Mouse (Mus musculus) liver, embryonic 14.5 days (tissue): ENCODE measurements around the gene E2f2. TPM values are rescaled to one million over a fixed set of nuclear protein-coding genes. Genes with fewer than 3 reads are reported as not detected.

Experiments
- ATAC-seq: fragments of 200-750 bp; cut with Nextera tagmentation; 2 replicates; pipeline ENCODE4 v1.8.0; 2017; ENCODE audit warnings: moderate number of reproducible peaks, mild to moderate bottlenecking, moderate library complexity; ENCODE audit not compliant: insufficient read depth
- DNase-seq, 3 experiments: peaks; one replicate each; pipeline ENCODE4 v3.0.0-alpha.2; 2012 to 2013; ENCODE audit warnings: low read depth in 3 of 3, low spot score in 3 of 3
- H3K27ac ChIP-seq: fragments of 300-500 bp; sonication (generic); 2 replicates; pipeline ENCODE4 v1.5.1; 2014; ENCODE audit warnings: moderate library complexity, mild to moderate bottlenecking, control low read depth, inconsistent platforms
- H3K27me3 ChIP-seq: fragments of 300-500 bp; sonication (generic); 2 replicates; pipeline ENCODE4 v1.6.1; 2014; ENCODE audit warnings: mild to moderate bottlenecking, low read length, moderate library complexity; ENCODE audit not compliant: control insufficient read depth, insufficient read depth
- H3K36me3 ChIP-seq: fragments of 300-500 bp; sonication (generic); replicated peaks from 2 replicates; pipeline ENCODE4 v1.6.1; 2014; ENCODE audit warnings: low read depth; ENCODE audit not compliant: control insufficient read depth, insufficient read depth
- H3K4me1 ChIP-seq, 2 experiments: fragments of 200-500 bp in 1 of 2; fragments of 300-500 bp in 1 of 2; sonication (generic) in 1 of 2; replicated peaks; 2 replicates each; pipeline ENCODE4 v1.6.1; 2012 to 2014; ENCODE audit warnings: antibody characterized with exemption in 1 of 2, inconsistent platforms in 1 of 2, low read length in 1 of 2; ENCODE audit not compliant: control insufficient read depth in 2 of 2, insufficient read depth in 2 of 2
- H3K4me2 ChIP-seq: fragments of 300-500 bp; sonication (generic); 2 replicates; pipeline ENCODE4 v1.6.1; 2014; ENCODE audit warnings: low read depth, mild to moderate bottlenecking, control low read depth, moderate library complexity
- H3K4me3 ChIP-seq, 2 experiments: fragments of 200-500 bp in 1 of 2; fragments of 300-500 bp in 1 of 2; sonication (generic) in 1 of 2; 2 replicates each; pipeline ENCODE4 v1.5.1; 2012 to 2014; ENCODE audit warnings: low read depth in 2 of 2, low read length in 2 of 2, mild to moderate bottlenecking in 2 of 2, control low read depth in 1 of 2, inconsistent platforms in 1 of 2, moderate library complexity in 1 of 2; ENCODE audit not compliant: insufficient read depth in 1 of 2
- H3K9ac ChIP-seq: fragments of 300-500 bp; sonication (generic); replicated peaks from 2 replicates; pipeline ENCODE4 v1.6.1; 2014; ENCODE audit warnings: mild to moderate bottlenecking, control low read depth, moderate library complexity
- H3K9me3 ChIP-seq: fragments of 300-500 bp; sonication (generic); 2 replicates; pipeline ENCODE4 v1.6.1; 2016; ENCODE audit warnings: low read length, mixed read lengths; ENCODE audit not compliant: control insufficient read depth
- CTCF ChIP-seq: IDR thresholded peaks from 2 replicates; pipeline ENCODE4 v1.5.1; 2016; ENCODE audit warnings: antibody characterized with exemption, low read depth, control low read depth
- EP300 ChIP-seq: IDR thresholded peaks from 2 replicates; pipeline ENCODE4 v1.6.1; 2016; ENCODE audit warnings: antibody characterized with exemption, low read depth
- WGBS: fragments of 180-500 bp; shearing (Covaris S2); extraction: QIAGEN DNeasy Blood & Tissue Kit; methylation state at CpG from one replicate; pipeline ENCODE4 v1.1.7; 2014; ENCODE audit not compliant: insufficient replicate concordance; 5-methylcytosine and 5-hydroxymethylcytosine counted together
- polyA plus RNA-seq, 2 experiments: library from polyadenylated mRNA; depleted of rRNA in 1 of 2; stranded (reverse) in 1 of 2; unstranded in 1 of 2; fragments of >200 nt; fragmentation: Nextera tagmentation in 1 of 2; extraction: Ambion mirVana in 1 of 2; gene quantifications; 2 replicates each; pipeline versions ENCODE4 v1.2.1 to v1.2.3; 2012 to 2014

E2f2 gene
- polyA plus RNA-seq, 2 experiments, result 40.5 to 50.3 TPM

DNA sequence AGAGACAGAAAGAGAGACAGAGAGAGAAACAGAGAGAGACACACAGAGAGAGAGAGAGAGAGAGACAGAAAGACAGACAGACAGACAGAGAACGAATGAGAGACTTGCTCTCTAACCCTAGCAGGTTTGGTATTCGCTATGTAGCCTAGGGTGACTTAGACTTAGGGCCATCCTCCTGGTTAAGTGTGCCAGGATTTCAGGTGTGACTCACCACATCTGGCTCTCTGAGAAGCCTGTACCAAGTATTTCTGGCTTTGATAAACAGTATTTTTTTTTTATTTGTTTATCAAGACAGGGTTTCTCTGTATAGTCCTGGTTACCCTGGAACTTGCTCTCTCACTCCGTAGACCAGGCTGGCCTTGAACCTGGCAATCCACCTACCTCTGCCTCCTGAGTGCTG lies 4.5 kb upstream of the E2f2 start:
- DNase-seq (no peak), ATAC-seq (no peak)
- no peaks in the 10 kb centered on the region for H3K27me3 ChIP-seq
- TF ChIP-seq CTCF, result no peak
- no peak for TF ChIP-seq EP300
- H3K4me1 ChIP-seq, result peaks cover 6 to 8% of the 10 kb centered on the region in 2 experiments; a peak in 3 of 4 replicates
- no peaks in the 10 kb centered on the region for H3K9me3 ChIP-seq
- H3K4me2 ChIP-seq, result no peak overlapping the region
- H3K27ac ChIP-seq, result no peak overlapping the region
- WGBS, result 79% methylated on average over 3 of the region's 3 CpGs
- H3K4me3 ChIP-seq, result no peak overlapping the region
- no peak overlapping the region for H3K9ac ChIP-seq
- no peaks in the 10 kb centered on the region for H3K36me3 ChIP-seq

GRCm38 (mm10) chr4:136170401-136170800 lies 1.8 kb upstream of the E2f2 start:
- Histone ChIP-seq H3K27me3 (no peaks in the 10 kb centered on the region), H3K36me3 (peaks cover 14% of the 10 kb centered on the region), H3K27ac (no peak overlapping the region), H3K9me3 (no peaks in the 10 kb centered on the region), H3K4me2 (no peak overlapping the region), H3K4me3 (no peak overlapping the region), H3K4me1 (peaks cover 18 to 19% of the 10 kb centered on the region in 2 experiments), H3K9ac (no peak overlapping the region)
- TF ChIP-seq EP300 (no peak), CTCF (no peak)
- DNase-seq (no peak), ATAC-seq (no peak)
- WGBS, result 75% methylated on average over 4 of the region's 4 CpGs

DNA sequence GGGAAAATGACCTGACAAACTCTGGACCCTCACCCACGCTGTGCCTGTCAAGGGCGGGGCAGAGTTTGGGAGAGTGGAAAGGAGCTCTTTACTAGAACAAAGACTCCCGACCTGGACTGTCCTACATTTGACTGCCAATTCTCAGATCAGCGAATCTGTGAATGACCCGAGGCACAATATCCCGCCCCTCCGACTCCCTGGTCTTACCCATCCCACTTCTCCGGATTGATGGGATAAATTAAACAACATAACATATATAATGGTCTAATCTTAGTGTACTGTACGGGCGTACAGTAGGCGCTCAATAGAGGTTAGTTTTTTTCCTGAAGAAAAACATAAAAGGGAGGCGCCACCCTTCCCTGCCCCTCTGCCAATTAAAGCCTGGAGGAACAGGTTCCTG lies 739 bp upstream of the E2f2 start:
- peak overlapping the region; percentile 94 for H3K27ac ChIP-seq
- no peaks in the 10 kb centered on the region for H3K27me3 ChIP-seq
- DNase-seq (no peak), ATAC-seq (no peak)
- peak overlapping the region; percentile 90 for H3K9ac ChIP-seq
- no peaks in the 10 kb centered on the region for H3K9me3 ChIP-seq
- WGBS, result 31% methylated on average over 12 of the region's 12 CpGs
- H3K36me3 ChIP-seq, result peaks cover 24% of the 10 kb centered on the region
- TF ChIP-seq EP300 (no peak), CTCF (no peak)
- peak overlapping the region; percentile 97 for H3K4me2 ChIP-seq
- H3K4me1 ChIP-seq, result peaks cover 29 to 30% of the 10 kb centered on the region in 2 experiments
- H3K4me3 ChIP-seq, result peak overlapping the region; percentile 39 to 68

DNA sequence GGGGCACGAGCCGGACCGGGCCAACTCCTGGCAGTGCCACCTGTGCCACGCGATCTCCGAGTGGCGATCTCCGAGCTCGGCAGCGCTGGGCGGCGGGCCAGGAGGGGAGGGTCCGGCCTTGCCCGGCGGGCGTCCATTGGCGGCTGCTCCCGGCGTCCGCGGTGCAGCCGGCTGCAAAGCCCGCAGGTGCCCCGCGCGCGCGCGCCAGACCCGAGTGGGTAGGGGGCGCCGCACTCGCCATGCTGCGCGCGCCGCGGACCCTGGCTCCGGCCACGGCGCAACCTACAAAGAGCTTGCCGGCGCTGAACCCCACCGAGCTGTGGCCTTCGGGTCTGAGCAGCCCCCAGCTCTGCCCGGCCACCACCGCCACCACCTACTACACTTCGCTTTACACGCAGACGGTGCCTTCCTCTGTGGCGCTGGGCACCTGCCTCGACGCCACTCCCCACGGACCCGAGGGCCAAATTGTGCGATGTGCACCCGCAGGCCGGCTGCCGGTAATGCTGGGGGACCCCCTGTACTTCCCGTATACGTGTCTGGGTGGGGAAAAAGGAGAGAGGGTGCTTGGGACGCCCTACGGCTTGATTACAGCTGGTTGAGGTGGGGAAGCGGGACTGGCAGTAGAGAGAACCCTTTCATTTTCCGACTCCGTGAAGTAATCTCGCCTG lies 482 bp downstream of the E2f2 start:
- H3K9ac ChIP-seq, result peak overlapping the region; percentile 99
- H3K4me1 ChIP-seq, result peaks cover 38 to 41% of the 10 kb centered on the region in 2 experiments
- H3K27me3 ChIP-seq, result no peaks in the 10 kb centered on the region
- no peaks in the 10 kb centered on the region for H3K9me3 ChIP-seq
- TF ChIP-seq EP300 (no peak), CTCF (no peak)
- WGBS, result 0% methylated on average over 61 of the region's 67 CpGs
- ATAC-seq (no peak), DNase-seq (no peak)
- H3K4me2 ChIP-seq, result peak overlapping the region; percentile 97
- peak overlapping the region; percentile 68 to 92 for H3K4me3 ChIP-seq
- peak overlapping the region; percentile 96 for H3K27ac ChIP-seq
- peaks cover 28% of the 10 kb centered on the region for H3K36me3 ChIP-seq

GRCm38 (mm10) chr4:136173210-136173715 lies 1.1 kb downstream of the E2f2 start:
- Histone ChIP-seq H3K36me3 (peaks cover 28% of the 10 kb centered on the region), H3K27ac (peak overlapping the region; percentile 96), H3K9ac (peak overlapping the region; percentile 99), H3K4me2 (peak overlapping the region; percentile 97), H3K27me3 (no peaks in the 10 kb centered on the region), H3K4me3 (peak overlapping the region; percentile 68 to 92), H3K9me3 (no peaks in the 10 kb centered on the region), H3K4me1 (peaks cover 40 to 43% of the 10 kb centered on the region in 2 experiments)
- ATAC-seq (no peak), DNase-seq (no peak)
- 4% methylated on average over 14 of the region's 14 CpGs for WGBS
- no peak for TF ChIP-seq EP300
- TF ChIP-seq CTCF, result no peak
